ENCODE assay signal across 25 mouse cellular contexts in the genomic region with DNA sequence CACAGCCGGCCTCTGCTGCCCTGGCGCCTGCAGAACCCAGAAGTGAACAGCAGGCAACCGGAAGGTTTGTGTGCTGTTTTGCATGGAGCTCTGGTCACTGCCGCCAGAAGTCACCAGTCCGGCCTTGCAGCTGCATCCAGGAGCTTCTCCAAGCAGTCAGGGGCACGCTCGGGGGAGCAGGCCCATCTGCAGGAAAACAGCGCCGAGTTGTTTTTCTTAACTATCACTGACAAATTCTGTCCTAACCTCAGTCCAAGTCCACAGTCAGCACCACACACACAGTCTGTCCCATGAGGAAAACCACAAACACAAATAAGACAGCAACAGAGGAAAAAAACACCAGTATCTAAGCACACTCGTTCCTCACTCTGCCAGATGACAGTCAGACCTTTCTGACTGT. TPM values are rescaled to one million over a fixed set of nuclear protein-coding genes. Genes with fewer than 3 reads are reported as not detected.
DNase-seq lines count a peak whose midpoint lies in the region; ATAC-seq and TF ChIP-seq lines count a peak whose summit lies in the region.
"Had no signal": no experiment of that assay in that cellular context is flagged by ENCODE, and none has a peak within 500 bp of the region (broad histone marks: within the 10 kb centered on the region; RNA-seq: fewer than 3 reads in every experiment).

No protein-coding gene starts in this region.

- no peak for DNase-seq in hindbrain, postnatal 0 days (ENCODE audit: low spot score)
- DNase-seq in hindbrain, embryonic 14.5 days (ENCODE audit: low spot score): no peak
- peak; percentile 32 for DNase-seq in R1 (ENCODE audit: low read depth, low spot score)
- DNase-seq in thymus, postnatal 14 days: no peak
- DNase-seq in urinary bladder, postnatal 36 days (ENCODE audit: low spot score in 2 of 2): no peak
- DNase-seq: adrenal gland, adult 2 months; adrenal gland, postnatal 10 days; adrenal gland, postnatal 25 days; cerebellum, adult 11 months; cerebellum, adult 18-20 months; cerebellum, adult 8-10 months; cerebellum, adult 9-11 months; cerebellum, postnatal 14 days; cerebellum, postnatal 36 days; embryo, embryonic 11 days had no signal

- H3K27ac ChIP-seq in hindbrain, postnatal 0 days: no peak overlapping the region
- H3K27ac ChIP-seq in hindbrain, embryonic 14.5 days: no peak overlapping the region
- no peak overlapping the region for H3K27ac ChIP-seq in ES-Bruce4 (ENCODE audit: insufficient read depth, low read length)
- H3K27ac ChIP-seq: embryonic facial prominence, embryonic 13.5 days; embryonic facial prominence, embryonic 15.5 days; forebrain, embryonic 10.5 days; forebrain, embryonic 12.5 days had no signal

- 0 out of 2 replicates have a peak, but pooled peaks cover 2% of the 10 kb centered on the region for H3K36me3 ChIP-seq in hindbrain, postnatal 0 days (ENCODE audit: insufficient read depth, low read length)
- peaks cover 42% of the 10 kb centered on the region for H3K36me3 ChIP-seq in hindbrain, embryonic 14.5 days (replicated peaks; ENCODE audit: control insufficient read depth, insufficient read depth)
- H3K36me3 ChIP-seq in E14TG2a.4 (ENCODE audit: insufficient read depth, low read length): peaks cover 21% of the 10 kb centered on the region
- no peaks in the 10 kb centered on the region for H3K36me3 ChIP-seq in ES-Bruce4 (ENCODE audit: control insufficient read depth, insufficient read depth, low read length, poor library complexity, severe bottlenecking)

- H3K4me2 ChIP-seq in hindbrain, postnatal 0 days (ENCODE audit: low read depth, low read length): no peak overlapping the region
- no peak overlapping the region for H3K4me2 ChIP-seq in hindbrain, embryonic 14.5 days (replicated peaks)
- H3K4me2 ChIP-seq: embryonic facial prominence, embryonic 13.5 days; embryonic facial prominence, embryonic 15.5 days; forebrain, embryonic 12.5 days had no signal

- H3K27me3 ChIP-seq in hindbrain, postnatal 0 days (ENCODE audit: insufficient read depth, low read length): no peaks in the 10 kb centered on the region
- no peaks in the 10 kb centered on the region for H3K27me3 ChIP-seq in hindbrain, embryonic 14.5 days (ENCODE audit: control insufficient read depth, insufficient read depth, low read length)
- no peaks in the 10 kb centered on the region for H3K27me3 ChIP-seq in E14TG2a.4 (ENCODE audit: insufficient read depth, low read length)
- no peaks in the 10 kb centered on the region for H3K27me3 ChIP-seq in ES-Bruce4 (ENCODE audit: control insufficient read depth, insufficient read depth, low read length, poor library complexity, severe bottlenecking)
- H3K27me3 ChIP-seq: embryonic facial prominence, embryonic 13.5 days; embryonic facial prominence, embryonic 15.5 days; forebrain, embryonic 12.5 days; Patski had no signal

- no peak for TF ChIP-seq EP300 in ES-Bruce4 (IDR thresholded peaks at IDR 0.05; ENCODE audit: insufficient read depth, low read depth, low read length)

- no peak overlapping the region for H3K9ac ChIP-seq in hindbrain, postnatal 0 days (replicated peaks; ENCODE audit: low read length)
- H3K9ac ChIP-seq in hindbrain, embryonic 14.5 days: no peak overlapping the region
- peak overlapping the region; percentile 49 for H3K9ac ChIP-seq in ES-Bruce4 (ENCODE audit: low read depth, poor library complexity, severe bottlenecking)
- H3K9ac ChIP-seq: embryonic facial prominence, embryonic 13.5 days; embryonic facial prominence, embryonic 15.5 days; forebrain, embryonic 12.5 days had no signal

- TF ChIP-seq POLR2A in ES-Bruce4 (IDR thresholded peaks at IDR 0.05; ENCODE audit: insufficient read depth, low read length): no peak

- no peaks in the 10 kb centered on the region for H3K9me3 ChIP-seq in hindbrain, postnatal 0 days (ENCODE audit: low read length)
- no peaks in the 10 kb centered on the region for H3K9me3 ChIP-seq in hindbrain, embryonic 14.5 days (ENCODE audit: control insufficient read depth, low read length)
- H3K9me3 ChIP-seq in E14TG2a.4 (ENCODE audit: low read length) (peaks cover 16% of the 10 kb centered on the region), ES-Bruce4 (replicated peaks; ENCODE audit: control insufficient read depth, insufficient read depth, low read length, poor library complexity, severe bottlenecking) (peaks cover 9% of the 10 kb centered on the region)
- H3K9me3 ChIP-seq: forebrain, embryonic 12.5 days had no signal

- H3K4me1 ChIP-seq in hindbrain, postnatal 0 days (ENCODE audit: insufficient read depth, low read length): no peaks in the 10 kb centered on the region
- H3K4me1 ChIP-seq in hindbrain, embryonic 14.5 days (replicated peaks; ENCODE audit: control insufficient read depth, insufficient read depth, low read length): no peaks in the 10 kb centered on the region
- H3K4me1 ChIP-seq in E14TG2a.4 (replicated peaks; ENCODE audit: low read depth, low read length) (peaks cover 11% of the 10 kb centered on the region), ES-Bruce4 (ENCODE audit: control insufficient read depth, insufficient read depth, low read length) (no peaks in the 10 kb centered on the region)
- H3K4me1 ChIP-seq: embryonic facial prominence, embryonic 13.5 days; embryonic facial prominence, embryonic 15.5 days; forebrain, embryonic 10.5 days; forebrain, embryonic 12.5 days had no signal

- H3K4me3 ChIP-seq in hindbrain, postnatal 0 days (ENCODE audit: low read length): no peak overlapping the region
- H3K4me3 ChIP-seq in hindbrain, embryonic 14.5 days (replicated peaks; ENCODE audit: low read length): no peak overlapping the region
- H3K4me3 ChIP-seq in E14TG2a.4 (replicated peaks; ENCODE audit: low read length): peak overlapping the region; percentile 69
- peak overlapping the region; percentile 46 for H3K4me3 ChIP-seq in ES-Bruce4 (ENCODE audit: low read depth, low read length)
- H3K4me3 ChIP-seq: embryonic facial prominence, embryonic 13.5 days; embryonic facial prominence, embryonic 15.5 days; erythroblast, embryonic 14.5 days; forebrain, embryonic 10.5 days; forebrain, embryonic 12.5 days had no signal

- TF ChIP-seq CTCF in hindbrain, postnatal 0 days (IDR thresholded peaks at IDR 0.05; ENCODE audit: low read depth): no peak
- TF ChIP-seq CTCF in E14TG2a.4 (conservative IDR thresholded peaks at IDR 0.05; ENCODE audit: low read length): no peak
- no peak for TF ChIP-seq CTCF in ES-Bruce4 (IDR thresholded peaks at IDR 0.05; ENCODE audit: low read depth, low read length)

- 0 out of 2 replicates have a peak, but pooled peaks have one; percentile 4 for ATAC-seq in hindbrain, postnatal 0 days
- no peak for ATAC-seq in hindbrain, embryonic 14.5 days (ENCODE audit: low FRiP score)
- ATAC-seq: forebrain, embryonic 14.5 days; forebrain, embryonic 16.5 days; Patski had no signal

- WGBS in hindbrain, postnatal 0 days: 94% methylated on average over 10 of the region's 10 CpGs
- 96% methylated on average over 10 of the region's 10 CpGs for WGBS in hindbrain, embryonic 14.5 days

RNA-seq across cellular contexts. Expression of a gene that starts 14.5 kb away (rescaled TPM):
- total RNA-seq in hindbrain, postnatal 0 days (2014; rRNA removed): 27.5 and 30.3 TPM in 2 replicates
- 32.9 and 34.4 TPM in 2 replicates for polyA plus RNA-seq in hindbrain, postnatal 0 days (2015; fragmentation: Nextera tagmentation; extraction: Ambion mirVana)
- polyA plus RNA-seq in hindbrain, embryonic 14.5 days (2014; fragmentation: Nextera tagmentation; extraction: Ambion mirVana): 44.0 and 51.2 TPM in 2 replicates
- polyA plus RNA-seq in ES-Bruce4 (2011; ENCODE audit: insufficient read depth, insufficient read length, low read depth, missing spikeins): 14.3 and 16.9 TPM in 2 replicates

Comparison
In these comparisons a context has a peak if more than half of its experiments do, and no peak if none do; other contexts are left out.
1. H3K4me3 ChIP-seq: peak in E14TG2a.4 (single experiment) and ES-Bruce4 (single experiment); none in hindbrain, postnatal 0 days (single experiment) and hindbrain, embryonic 14.5 days (single experiment).